Mouse (Mus musculus): ENCODE data around the gene Ephb3.

- TF ChIP-seq CHD2 (IDR thresholded peaks at IDR 0.05; ENCODE audit: low read depth, low read length) (no peak), HCFC1 (IDR thresholded peaks at IDR 0.05; ENCODE audit: borderline replicate concordance, insufficient read depth, low read length) (no peak)
These were observed 16.2 kb upstream of the Ephb3 start for GRCm38 (mm10) chr16:21188345-21188744.

Data from ES-E14 (cell line).